Mouse (Mus musculus) embryonic facial prominence, embryonic 13.5 days (tissue): ENCODE results near the gene Chic2. TPM values are rescaled to one million over a fixed set of nuclear protein-coding genes. Genes with fewer than 3 reads are reported as not detected.

Experiments used
- ATAC-seq: fragments of 200-750 bp; cut with Nextera tagmentation; 2 replicates; pipeline ENCODE4 v1.8.0; 2017; ENCODE audit warnings: low read depth; ENCODE audit not compliant: insufficient number of reproducible peaks, insufficient read depth, low FRiP score, low TSS enrichment
- H3K27ac ChIP-seq: fragments of 300-500 bp; sonication (generic); 2 replicates; pipeline ENCODE4 v1.5.1; 2015; ENCODE audit warnings: moderate library complexity, mild to moderate bottlenecking, inconsistent platforms
- H3K27me3 ChIP-seq: fragments of 300-500 bp; sonication (generic); 2 replicates; pipeline ENCODE4 v1.6.1; 2015; ENCODE audit warnings: mild to moderate bottlenecking, inconsistent platforms
- H3K36me3 ChIP-seq: fragments of 300-500 bp; sonication (generic); 2 replicates; pipeline ENCODE4 v1.6.1; 2015; ENCODE audit warnings: mild to moderate bottlenecking, inconsistent platforms
- H3K4me1 ChIP-seq: fragments of 300-500 bp; sonication (generic); 2 replicates; pipeline ENCODE4 v1.6.1; 2015; ENCODE audit warnings: inconsistent platforms
- H3K4me2 ChIP-seq: fragments of 300-500 bp; sonication (generic); 2 replicates; pipeline ENCODE4 v1.6.1; 2015; ENCODE audit warnings: moderate library complexity, mild to moderate bottlenecking, inconsistent platforms
- H3K4me3 ChIP-seq: fragments of 300-500 bp; sonication (generic); 2 replicates; pipeline ENCODE4 v1.5.1; 2015; ENCODE audit warnings: mild to moderate bottlenecking, inconsistent platforms
- H3K9ac ChIP-seq: fragments of 300-500 bp; sonication (generic); 2 replicates; pipeline ENCODE4 v1.6.1; 2015; ENCODE audit warnings: mild to moderate bottlenecking, inconsistent platforms
- H3K9me3 ChIP-seq: fragments of 300-500 bp; sonication (generic); 2 replicates; pipeline ENCODE4 v1.6.1; 2016; ENCODE audit warnings: inconsistent platforms
- WGBS: fragments of 180-500 bp; shearing (Covaris S2); methylation state at CpG from one replicate; pipeline ENCODE4 v1.1.7; 2015; ENCODE audit warnings: mixed read lengths; 5-methylcytosine and 5-hydroxymethylcytosine counted together
- polyA plus RNA-seq: library from polyadenylated mRNA; unstranded; fragments of >200 nt; fragmentation: Nextera tagmentation; extraction: Ambion mirVana; gene quantifications from 2 replicates; pipeline ENCODE4 v1.2.1, GENCODE M21; 2015

Chic2 gene
- polyA plus RNA-seq, 1 experiment from 2014 or later = 34.0 TPM

- no peak overlapping the region for H3K27ac ChIP-seq
- H3K27me3 ChIP-seq = peaks cover 5% of the 10 kb centered on the region
- H3K9ac ChIP-seq = no peak overlapping the region
- no peaks in the 10 kb centered on the region for H3K36me3 ChIP-seq
- ATAC-seq = no peak
- no peak overlapping the region for H3K4me3 ChIP-seq
- no peak overlapping the region for H3K4me2 ChIP-seq
- H3K9me3 ChIP-seq = no peaks in the 10 kb centered on the region
- peaks cover 6% of the 10 kb centered on the region for H3K4me1 ChIP-seq
- WGBS = 63% methylated on average over 7 of the region's 7 CpGs
Observed at GRCm38 (mm10) chr5:74949298-74949697, 95.3 kb downstream of the Chic2 start.

- ATAC-seq = no peak
Observed at GRCm38 (mm10) chr5:74948482-74948881, 96.1 kb downstream of the Chic2 start.

More at GRCm38 (mm10) chr5:74948482-74948881, 96.1 kb downstream of the Chic2 start:
- Histone ChIP-seq H3K9ac (no peak overlapping the region), H3K4me2 (no peak overlapping the region), H3K9me3 (no peaks in the 10 kb centered on the region), H3K4me3 (no peak overlapping the region), H3K36me3 (no peaks in the 10 kb centered on the region), H3K27ac (no peak overlapping the region), H3K27me3 (peaks cover 5% of the 10 kb centered on the region), H3K4me1 (peaks cover 13% of the 10 kb centered on the region)
- WGBS = 64% methylated on average over 8 of the region's 8 CpGs

Other genes starting within 250 kb of the Chic2 start
- not detected in 2 replicates for gene Gsx2, start 30.8 kb upstream of the Chic2 start, polyA plus RNA-seq
- 78.8 and 96.8 TPM in 2 replicates for gene Pdgfra, start 107.5 kb upstream of the Chic2 start, polyA plus RNA-seq